Mouse (Mus musculus) CH12.LX (cell line): Measurements from ENCODE around the gene Gm884. TPM values are rescaled to one million over a fixed set of nuclear protein-coding genes. Genes with fewer than 3 reads are reported as not detected.

Experiments used
- DNase-seq: peaks from one replicate; pipeline ENCODE4 v3.0.0-alpha.2; 2013; ENCODE audit errors: extremely low read depth
- H3K27ac ChIP-seq: 2 replicates; pipeline ENCODE4 v1.5.1; 2012; ENCODE audit warnings: low read depth, mild to moderate bottlenecking, control low read depth, moderate library complexity; ENCODE audit not compliant: insufficient read depth
- H3K27me3 ChIP-seq: replicated peaks from 2 replicates; pipeline ENCODE3; 2012; ENCODE audit warnings: inconsistent platforms
- H3K36me3 ChIP-seq, 2 experiments: replicated peaks in 1 of 2; 2 replicates each; pipeline versions ENCODE3 to v1.6.1; 2012; ENCODE audit warnings: inconsistent platforms in 1 of 2, low read length in 1 of 2, mild to moderate bottlenecking in 1 of 2, mixed read lengths in 1 of 2, moderate library complexity in 1 of 2; ENCODE audit not compliant: control insufficient read depth in 1 of 2, insufficient read depth in 1 of 2
- H3K4me1 ChIP-seq, 2 experiments: 2 replicates each; pipeline ENCODE4 v1.6.1; 2012; ENCODE audit warnings: inconsistent platforms in 1 of 2, moderate library complexity in 1 of 2; ENCODE audit not compliant: insufficient read depth in 2 of 2, control insufficient read depth in 1 of 2
- H3K4me2 ChIP-seq: 2 replicates; pipeline ENCODE4 v1.6.1; 2012; ENCODE audit warnings: low read depth, mild to moderate bottlenecking, control low read depth; ENCODE audit not compliant: poor library complexity, insufficient read depth, severe bottlenecking
- H3K4me3 ChIP-seq, 3 experiments: fragments of 150-350 bp in 1 of 3; sonication (generic) in 1 of 3; replicated peaks in 1 of 3; 2 replicates each; pipeline versions ENCODE3 to v1.5.1; 2011 to 2012; ENCODE audit warnings: low read depth in 2 of 3, low read length in 2 of 3, mild to moderate bottlenecking in 2 of 3, moderate library complexity in 2 of 3, control low read depth in 1 of 3, improper control_type of control experiment in 1 of 3, inconsistent platforms in 1 of 3, mixed read lengths in 1 of 3; ENCODE audit not compliant: poor library complexity in 1 of 3
- H3K79me2 ChIP-seq: replicated peaks from 2 replicates; pipeline ENCODE4 v1.6.1; 2012; ENCODE audit warnings: mild to moderate bottlenecking, moderate library complexity; ENCODE audit not compliant: control insufficient read depth, poor library complexity, insufficient read depth, severe bottlenecking; ENCODE audit errors: extremely low read depth
- H3K9ac ChIP-seq: 2 replicates; pipeline ENCODE4 v1.6.1; 2012; ENCODE audit warnings: low read depth, mild to moderate bottlenecking, control low read depth, moderate library complexity; ENCODE audit not compliant: insufficient read depth
- H3K9me3 ChIP-seq: replicated peaks from 2 replicates; pipeline ENCODE3; 2012; ENCODE audit warnings: low read length, inconsistent platforms, mixed read lengths
- BHLHE40 ChIP-seq: IDR thresholded peaks from 2 replicates; pipeline ENCODE4 v1.6.1; 2011; ENCODE audit warnings: mild to moderate bottlenecking, low read depth, low read length, improper control_type of control experiment
- CHD2 ChIP-seq: IDR thresholded peaks from 2 replicates; pipeline ENCODE4 v1.6.1; 2011; ENCODE audit warnings: low read length, improper control_type of control experiment
- CTCF ChIP-seq, 2 experiments: IDR thresholded peaks in 1 of 2; conservative IDR thresholded peaks in 1 of 2; 2 replicates each; pipeline ENCODE4 v1.5.1; 2011 to 2012; ENCODE audit warnings: low read depth in 2 of 2, low read length in 2 of 2, improper control_type of control experiment in 1 of 2, inconsistent platforms in 1 of 2, mild to moderate bottlenecking in 1 of 2, moderate library complexity in 1 of 2
- E2F4 ChIP-seq: IDR thresholded peaks from 2 replicates; pipeline ENCODE4 v1.6.1; 2011; ENCODE audit warnings: low read depth, low read length, improper control_type of control experiment; ENCODE audit not compliant: insufficient replicate concordance
- ELF1 ChIP-seq: IDR thresholded peaks from 2 replicates; pipeline ENCODE4 v1.6.1; 2014; ENCODE audit warnings: low read depth, mild to moderate bottlenecking, inconsistent platforms, low read length, improper control_type of control experiment
- ETS1 ChIP-seq: conservative IDR thresholded peaks from 2 replicates; pipeline ENCODE4 v1.6.1; 2012; ENCODE audit warnings: low read depth, mild to moderate bottlenecking, inconsistent platforms, low read length, improper control_type of control experiment, moderate library complexity
- IRF4 ChIP-seq: IDR thresholded peaks from 2 replicates; pipeline ENCODE4 v1.6.1; 2014; ENCODE audit warnings: low read depth, mild to moderate bottlenecking, inconsistent platforms, low read length, improper control_type of control experiment
- JUN ChIP-seq: IDR thresholded peaks from 2 replicates; pipeline ENCODE4 v1.6.1; 2011; ENCODE audit warnings: low read depth, mild to moderate bottlenecking, low read length, improper control_type of control experiment, moderate library complexity; ENCODE audit not compliant: insufficient read depth
- JUND ChIP-seq: conservative IDR thresholded peaks from 2 replicates; pipeline ENCODE4 v1.6.1; 2011; ENCODE audit warnings: low read depth, low read length, improper control_type of control experiment
- KAT2A ChIP-seq: IDR thresholded peaks from 2 replicates; pipeline ENCODE4 v1.6.1; 2012; ENCODE audit warnings: low read length, improper control_type of control experiment, inconsistent platforms; ENCODE audit not compliant: insufficient replicate concordance
- MAFK ChIP-seq: IDR thresholded peaks from 2 replicates; pipeline ENCODE4 v1.6.1; 2011; ENCODE audit warnings: low read length, improper control_type of control experiment; ENCODE audit not compliant: insufficient replicate concordance
- MAX ChIP-seq: IDR thresholded peaks from 2 replicates; pipeline ENCODE4 v1.6.1; 2011; ENCODE audit warnings: low read length, improper control_type of control experiment
- MYC ChIP-seq: IDR thresholded peaks from 2 replicates; pipeline ENCODE4 v1.6.1; 2011; ENCODE audit warnings: low read depth, mild to moderate bottlenecking, improper control_type of control experiment, low read length
- PAX5 ChIP-seq: IDR thresholded peaks from 2 replicates; pipeline ENCODE4 v1.6.1; 2012; ENCODE audit warnings: low read length, inconsistent platforms, mixed read lengths
- POLR2A ChIP-seq: IDR thresholded peaks from 2 replicates; pipeline ENCODE4 v1.6.1; 2011; ENCODE audit warnings: low read depth, mild to moderate bottlenecking, improper control_type of control experiment, low read length
- POLR2AphosphoS2 ChIP-seq: IDR thresholded peaks from 2 replicates; pipeline ENCODE4 v1.6.1; 2011; ENCODE audit warnings: low read depth, low read length, improper control_type of control experiment
- RCOR1 ChIP-seq: conservative IDR thresholded peaks from 2 replicates; pipeline ENCODE4 v1.6.1; 2012; ENCODE audit warnings: low read depth, mild to moderate bottlenecking, inconsistent platforms, low read length, improper control_type of control experiment
- SIN3A ChIP-seq: IDR thresholded peaks from 2 replicates; pipeline ENCODE4 v1.6.1; 2012; ENCODE audit warnings: low read length, improper control_type of control experiment, inconsistent platforms
- TCF12 ChIP-seq: IDR thresholded peaks from 2 replicates; pipeline ENCODE4 v1.6.1; 2014; ENCODE audit warnings: low read depth, mild to moderate bottlenecking, inconsistent platforms, low read length, improper control_type of control experiment
- UBTF ChIP-seq: IDR thresholded peaks from 2 replicates; pipeline ENCODE4 v1.6.1; 2012; ENCODE audit warnings: low read depth, mild to moderate bottlenecking, inconsistent platforms, low read length, improper control_type of control experiment, moderate library complexity
- ZC3H11A ChIP-seq: IDR thresholded peaks from 2 replicates; pipeline ENCODE4 v1.6.1; 2012; ENCODE audit warnings: low read depth, mild to moderate bottlenecking, inconsistent platforms, low read length, improper control_type of control experiment
- ZKSCAN1 ChIP-seq: IDR thresholded peaks from 2 replicates; pipeline ENCODE4 v1.6.1; 2012; ENCODE audit warnings: low read depth, inconsistent platforms, low read length, improper control_type of control experiment, borderline replicate concordance
- ZNF384 ChIP-seq: IDR thresholded peaks from 2 replicates; pipeline ENCODE4 v1.6.1; 2012; ENCODE audit warnings: low read depth, low read length, improper control_type of control experiment, inconsistent platforms
- dilution Hi-C: fragments of 300-500 bp; cut with MboI; formaldehyde crosslinking; loops from 2 replicates; pipeline ENCODE4 v1.14.3; 2020; ENCODE audit warnings: low sequenced_read_pairs; ENCODE audit not compliant: extremely low pct_unique_long_range_greater_than_20kb, extremely low pct_ligation_motif_present
- in situ Hi-C: fragments of 300-500 bp; cut with MboI; formaldehyde crosslinking; loops from 3 replicates; pipeline ENCODE4 v1.14.3; 2019; ENCODE audit warnings: low sequenced_read_pairs, low pct_ligation_motif_present, low pct_unique_long_range_greater_than_20kb, mixed read lengths
- polyA plus RNA-seq: library from polyadenylated mRNA; unstranded; fragments of >175 nt; gene quantifications from 2 replicates; pipeline ENCODE4 v1.2.1, GENCODE M21; 2012; ENCODE audit warnings: low read depth; ENCODE audit not compliant: insufficient read length
- total RNA-seq, 2 experiments: library from RNA; depleted of rRNA; stranded (reverse); fragments of 300-350 nt in 1 of 2; fragments of >200 nt in 1 of 2; gene quantifications; 2 replicates each; pipeline ENCODE4 v1.2.3; 2012 to 2014

Gm884 gene
- total and polyA plus RNA-seq, 3 experiments, result not detected

- Histone ChIP-seq H3K9me3 (no peaks in the 10 kb centered on the region), H3K27ac (no peak overlapping the region), H3K79me2 (no peaks in the 10 kb centered on the region), H3K9ac (no peak overlapping the region), H3K4me2 (no peak overlapping the region), H3K4me3 (no peak overlapping the region), H3K27me3 (peaks cover 70% of the 10 kb centered on the region), H3K4me1 (no peaks in the 10 kb centered on the region), H3K36me3 (no peaks in the 10 kb centered on the region)
- dilution Hi-C loops, result no loop called here
- in situ Hi-C loops, result no loop called here
- DNase-seq, result no peak
- TF ChIP-seq JUN, result no peak
- no peak for TF ChIP-seq POLR2AphosphoS2
- no peak for TF ChIP-seq MYC
- no peak for TF ChIP-seq E2F4
- TF ChIP-seq RCOR1, result no peak
- no peak for TF ChIP-seq POLR2A
- no peak for TF ChIP-seq KAT2A
- TF ChIP-seq ZNF384, result no peak
- no peak for TF ChIP-seq ZKSCAN1
- TF ChIP-seq MAFK, result no peak
- TF ChIP-seq MAX, result no peak
- TF ChIP-seq IRF4, result no peak
- TF ChIP-seq ELF1, result no peak
- TF ChIP-seq CTCF (conservative IDR thresholded peaks at IDR 0.05 in 1 of 2, IDR thresholded peaks at IDR 0.05 in 1 of 2; ENCODE audit: low read depth in 2 of 2, low read length in 2 of 2), result no peak
- no peak for TF ChIP-seq PAX5
Observed at GRCm38 (mm10) chr11:103663119-103663518, 42.2 kb upstream of the Gm884 start.

- H3K4me1 ChIP-seq, result no peaks in the 10 kb centered on the region
- no peak overlapping the region for H3K4me3 ChIP-seq
- dilution Hi-C loops (no loop called here), in situ Hi-C loops (no loop called here)
- peaks cover 76% of the 10 kb centered on the region for H3K27me3 ChIP-seq
- H3K9ac ChIP-seq, result no peak overlapping the region
- no peaks in the 10 kb centered on the region for H3K79me2 ChIP-seq
- H3K9me3 ChIP-seq, result no peaks in the 10 kb centered on the region
- H3K36me3 ChIP-seq, result no peaks in the 10 kb centered on the region
- no peak for TF ChIP-seq POLR2A
- TF ChIP-seq CHD2, result no peak
- TF ChIP-seq ZC3H11A, result no peak
- no peak for TF ChIP-seq BHLHE40
- no peak for TF ChIP-seq KAT2A
- TF ChIP-seq IRF4, result no peak
- TF ChIP-seq E2F4, result no peak
- no peak for TF ChIP-seq TCF12
- no peak for TF ChIP-seq JUND
- no peak for TF ChIP-seq UBTF
- no peak for TF ChIP-seq SIN3A
- no peak for TF ChIP-seq CTCF (conservative IDR thresholded peaks at IDR 0.05 in 1 of 2, IDR thresholded peaks at IDR 0.05 in 1 of 2; ENCODE audit: low read depth in 2 of 2, low read length in 2 of 2)
- TF ChIP-seq ETS1, result no peak
- H3K27ac ChIP-seq, result no peak overlapping the region
- DNase-seq, result no peak
- no peak overlapping the region for H3K4me2 ChIP-seq
Observed at GRCm38 (mm10) chr11:103662546-103662945, 41.6 kb upstream of the Gm884 start.
